Mouse (Mus musculus): ENCODE data around the gene Rab37. TPM values are rescaled to one million over a fixed set of nuclear protein-coding genes. Genes with fewer than 3 reads are reported as not detected.

Rab37 gene
- polyA plus RNA-seq, 1 experiment from 2014 or later: 0.57 TPM

DNA sequence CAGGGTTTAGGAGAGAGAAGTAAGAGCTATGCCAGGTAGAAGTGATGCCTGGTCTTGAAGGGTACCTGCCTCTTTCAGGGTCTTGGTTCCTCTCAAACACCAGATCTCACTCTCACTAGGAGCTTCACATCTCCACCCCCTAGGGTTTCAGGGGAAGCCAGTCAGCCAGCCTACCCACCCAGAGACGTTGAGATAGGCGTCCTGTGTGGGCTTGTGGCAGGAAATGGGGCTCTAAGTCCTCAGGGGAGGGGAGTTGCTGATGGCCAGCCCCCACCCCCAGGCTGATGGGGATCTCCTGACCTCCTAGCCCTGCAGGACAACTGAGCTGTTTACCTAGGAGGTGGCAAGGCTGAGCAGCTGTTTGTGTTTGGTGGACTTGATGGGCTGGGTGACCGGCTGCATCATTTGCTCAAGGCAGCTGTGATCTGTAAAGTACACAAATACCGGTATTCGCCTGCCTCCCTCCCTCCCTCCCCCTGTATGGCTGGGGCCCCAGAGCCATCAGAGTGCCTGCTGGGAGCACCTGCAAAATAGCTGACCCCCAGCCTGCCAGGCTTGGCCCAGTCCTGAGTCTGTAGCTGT lies 63.9 kb downstream of the Rab37 start:
- no peak for DNase-seq (ENCODE audit: low spot score)
- no peak for ATAC-seq
- H3K27ac ChIP-seq (ENCODE audit: low read depth, low read length): no peak overlapping the region
- no peaks in the 10 kb centered on the region for H3K36me3 ChIP-seq (ENCODE audit: control insufficient read depth, insufficient read depth, low read length)
- H3K4me2 ChIP-seq (ENCODE audit: low read length): no peak overlapping the region
- peaks cover 24% of the 10 kb centered on the region for H3K27me3 ChIP-seq (replicated peaks; ENCODE audit: control insufficient read depth, insufficient read depth, low read length)
- WGBS: 22% methylated on average over 5 of the region's 5 CpGs
- no peak overlapping the region for H3K4me3 ChIP-seq (ENCODE audit: low read depth, low read length)
- no peak overlapping the region for H3K9ac ChIP-seq (ENCODE audit: low read length)
- H3K4me1 ChIP-seq (ENCODE audit: control insufficient read depth, insufficient read depth, low read length): no peaks in the 10 kb centered on the region
- H3K9me3 ChIP-seq (replicated peaks; ENCODE audit: control insufficient read depth, low read length): no peaks in the 10 kb centered on the region

DNA sequence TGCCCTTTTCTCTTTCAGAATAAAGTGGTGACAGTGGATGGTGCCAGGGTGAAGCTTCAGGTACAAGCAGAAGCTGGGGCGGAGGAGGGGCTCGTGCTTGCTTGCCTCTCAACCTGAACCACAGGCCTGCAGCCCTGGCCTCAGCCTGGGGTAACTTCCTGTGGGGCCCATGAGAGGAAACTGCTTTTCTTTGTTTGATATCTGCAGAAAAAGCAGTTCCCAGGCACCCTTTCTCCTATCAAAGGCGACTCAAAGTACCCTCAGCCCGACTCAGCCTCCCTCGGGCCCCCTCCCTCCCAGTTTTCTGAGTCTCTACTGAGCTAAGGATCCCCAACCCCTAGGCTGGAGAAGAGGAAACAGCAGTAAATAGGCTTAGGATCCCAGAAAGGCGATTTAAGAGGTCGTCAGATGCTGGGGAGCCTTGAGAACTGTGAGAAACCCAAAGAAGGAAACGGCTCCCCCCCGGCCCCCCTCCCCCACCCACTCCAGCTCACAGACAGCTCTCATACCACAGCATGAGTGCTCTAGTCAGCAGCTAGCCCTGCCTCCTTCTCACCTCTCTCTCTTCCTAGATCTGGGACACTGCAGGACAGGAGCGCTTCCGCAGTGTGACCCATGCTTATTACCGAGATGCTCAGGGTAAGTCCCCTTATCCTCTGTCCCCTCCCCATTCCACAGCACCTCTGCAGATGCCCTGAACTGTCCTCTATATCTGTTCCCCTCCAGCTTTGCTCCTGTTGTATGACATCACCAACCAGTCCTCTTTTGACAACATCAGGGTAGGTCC lies 66.9 kb downstream of the Rab37 start:
- no peak overlapping the region for H3K4me3 ChIP-seq (ENCODE audit: low read depth, low read length)
- no peaks in the 10 kb centered on the region for H3K9me3 ChIP-seq (replicated peaks; ENCODE audit: control insufficient read depth, low read length)
- H3K36me3 ChIP-seq (ENCODE audit: control insufficient read depth, insufficient read depth, low read length): no peaks in the 10 kb centered on the region
- no peaks in the 10 kb centered on the region for H3K4me1 ChIP-seq (ENCODE audit: control insufficient read depth, insufficient read depth, low read length)
- DNase-seq (ENCODE audit: low spot score) (no peak), ATAC-seq (no peak)
- H3K27me3 ChIP-seq (replicated peaks; ENCODE audit: control insufficient read depth, insufficient read depth, low read length): peaks cover 26% of the 10 kb centered on the region
- H3K9ac ChIP-seq (ENCODE audit: low read length): no peak overlapping the region
- H3K4me2 ChIP-seq (ENCODE audit: low read length): no peak overlapping the region
- H3K27ac ChIP-seq (ENCODE audit: low read depth, low read length): no peak overlapping the region
- 38% methylated on average over 12 of the region's 12 CpGs for WGBS

- Histone ChIP-seq H3K36me3 (ENCODE audit: control insufficient read depth, insufficient read depth, low read length) (no peaks in the 10 kb centered on the region), H3K9ac (ENCODE audit: low read length) (no peak overlapping the region), H3K9me3 (replicated peaks; ENCODE audit: control insufficient read depth, low read length) (no peaks in the 10 kb centered on the region), H3K27ac (ENCODE audit: low read depth, low read length) (no peak overlapping the region), H3K4me1 (ENCODE audit: control insufficient read depth, insufficient read depth, low read length) (peaks cover 12% of the 10 kb centered on the region; the same call in 1 of the 2 replicates), H3K4me3 (ENCODE audit: low read depth, low read length) (no peak overlapping the region), H3K27me3 (replicated peaks; ENCODE audit: control insufficient read depth, insufficient read depth, low read length) (peaks cover 18% of the 10 kb centered on the region), H3K4me2 (ENCODE audit: low read length) (no peak overlapping the region)
- WGBS: 42% methylated on average over 11 of the region's 11 CpGs
- DNase-seq (ENCODE audit: low spot score) (no peak), ATAC-seq (no peak)
Measured at GRCm38 (mm10) chr11:115160016-115160797, 69.0 kb downstream of the Rab37 start.

DNA sequence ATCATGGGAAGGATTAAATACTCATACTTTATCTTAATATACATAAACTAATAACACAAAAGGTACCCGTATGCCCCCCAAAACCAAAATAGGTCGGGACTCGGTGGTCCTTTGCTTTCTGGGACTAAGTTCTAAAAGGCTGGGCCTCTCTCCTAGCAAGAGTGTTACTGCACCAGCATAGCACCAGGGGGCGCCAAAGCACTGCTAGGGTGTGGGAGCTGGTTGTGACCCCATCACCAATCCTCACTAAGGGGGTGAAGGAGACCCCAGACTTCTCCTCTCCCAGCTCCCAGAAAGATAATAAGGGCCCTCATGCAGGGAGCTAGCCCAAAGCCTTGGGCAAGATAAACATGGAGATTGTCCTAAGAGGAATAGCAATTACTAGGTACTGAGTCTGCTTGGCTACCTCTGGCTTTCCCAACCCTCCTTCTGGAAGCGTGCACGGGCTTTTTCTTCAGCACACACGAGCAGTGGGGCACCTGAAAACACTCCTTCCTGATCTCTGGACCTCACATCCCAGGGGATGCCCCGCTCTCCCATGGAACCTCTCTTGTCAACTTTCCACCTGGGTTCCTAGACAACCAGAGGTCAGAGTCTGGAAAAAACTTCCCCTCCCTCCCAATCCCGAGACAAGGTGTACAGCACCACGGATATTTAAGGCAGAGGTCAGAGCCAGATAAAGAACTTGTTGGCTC lies 69.8 kb downstream of the Rab37 start:
- ATAC-seq (no peak), DNase-seq (ENCODE audit: low spot score) (peak; percentile 73)
- Histone ChIP-seq H3K9ac (ENCODE audit: low read length) (no peak overlapping the region), H3K4me2 (ENCODE audit: low read length) (no peak overlapping the region), H3K27me3 (replicated peaks; ENCODE audit: control insufficient read depth, insufficient read depth, low read length) (peaks cover 16% of the 10 kb centered on the region), H3K4me1 (ENCODE audit: control insufficient read depth, insufficient read depth, low read length) (peaks cover 12% of the 10 kb centered on the region; the same call in 1 of the 2 replicates), H3K9me3 (replicated peaks; ENCODE audit: control insufficient read depth, low read length) (no peaks in the 10 kb centered on the region), H3K36me3 (ENCODE audit: control insufficient read depth, insufficient read depth, low read length) (no peaks in the 10 kb centered on the region), H3K4me3 (ENCODE audit: low read depth, low read length) (no peak overlapping the region), H3K27ac (ENCODE audit: low read depth, low read length) (no peak overlapping the region)
- WGBS: 30% methylated on average over 10 of the region's 10 CpGs

GRCm38 (mm10) chr11:115161578-115162204 lies 70.5 kb downstream of the Rab37 start:
- no peak overlapping the region for H3K27ac ChIP-seq (ENCODE audit: low read depth, low read length)
- WGBS: 61% methylated on average over 9 of the region's 9 CpGs

DNA sequence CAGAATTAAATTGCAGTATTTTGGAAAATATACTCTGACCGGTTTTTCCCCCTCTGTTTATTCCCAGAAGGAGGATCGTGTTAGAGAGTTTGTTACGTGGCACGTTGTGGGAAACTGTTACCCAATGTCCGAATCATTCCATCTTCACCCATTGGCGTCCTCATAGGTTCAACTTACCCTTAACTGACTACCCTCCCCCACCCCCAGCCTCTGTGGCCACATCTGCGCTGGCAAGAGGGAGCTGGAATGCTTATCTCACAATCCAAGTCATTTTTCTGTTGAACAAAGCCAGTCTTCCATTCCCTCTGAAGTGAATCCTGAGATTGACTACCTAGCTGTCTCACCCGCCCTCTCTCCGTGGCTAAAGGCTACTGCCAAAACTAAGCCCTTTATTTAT lies 71.0 kb downstream of the Rab37 start:
- H3K9ac ChIP-seq (ENCODE audit: low read length): no peak overlapping the region
- ATAC-seq (no peak), DNase-seq (ENCODE audit: low spot score) (no peak)
- H3K4me1 ChIP-seq (ENCODE audit: control insufficient read depth, insufficient read depth, low read length): peaks cover 12% of the 10 kb centered on the region; the same call in 1 of the 2 replicates
- 29% methylated on average over 9 of the region's 9 CpGs for WGBS
- no peak overlapping the region for H3K4me3 ChIP-seq (ENCODE audit: low read depth, low read length)
- peak overlapping the region; percentile 80 for H3K4me2 ChIP-seq (ENCODE audit: low read length)
- peaks cover 16% of the 10 kb centered on the region for H3K27me3 ChIP-seq (replicated peaks; ENCODE audit: control insufficient read depth, insufficient read depth, low read length)
- H3K27ac ChIP-seq (ENCODE audit: low read depth, low read length): no peak overlapping the region
- no peaks in the 10 kb centered on the region for H3K9me3 ChIP-seq (replicated peaks; ENCODE audit: control insufficient read depth, low read length)
- no peaks in the 10 kb centered on the region for H3K36me3 ChIP-seq (ENCODE audit: control insufficient read depth, insufficient read depth, low read length)

More at GRCm38 (mm10) chr11:115161578-115162204, 70.5 kb downstream of the Rab37 start:
- ATAC-seq (no peak), DNase-seq (ENCODE audit: low spot score) (no peak)
- no peaks in the 10 kb centered on the region for H3K9me3 ChIP-seq (replicated peaks; ENCODE audit: control insufficient read depth, low read length)
- H3K9ac ChIP-seq (ENCODE audit: low read length): no peak overlapping the region
- H3K36me3 ChIP-seq (ENCODE audit: control insufficient read depth, insufficient read depth, low read length): no peaks in the 10 kb centered on the region
- peaks cover 16% of the 10 kb centered on the region for H3K27me3 ChIP-seq (replicated peaks; ENCODE audit: control insufficient read depth, insufficient read depth, low read length)
- H3K4me2 ChIP-seq (ENCODE audit: low read length): no peak overlapping the region
- H3K4me1 ChIP-seq (ENCODE audit: control insufficient read depth, insufficient read depth, low read length): peaks cover 12% of the 10 kb centered on the region; the same call in 1 of the 2 replicates
- H3K4me3 ChIP-seq (ENCODE audit: low read depth, low read length): no peak overlapping the region

DNA sequence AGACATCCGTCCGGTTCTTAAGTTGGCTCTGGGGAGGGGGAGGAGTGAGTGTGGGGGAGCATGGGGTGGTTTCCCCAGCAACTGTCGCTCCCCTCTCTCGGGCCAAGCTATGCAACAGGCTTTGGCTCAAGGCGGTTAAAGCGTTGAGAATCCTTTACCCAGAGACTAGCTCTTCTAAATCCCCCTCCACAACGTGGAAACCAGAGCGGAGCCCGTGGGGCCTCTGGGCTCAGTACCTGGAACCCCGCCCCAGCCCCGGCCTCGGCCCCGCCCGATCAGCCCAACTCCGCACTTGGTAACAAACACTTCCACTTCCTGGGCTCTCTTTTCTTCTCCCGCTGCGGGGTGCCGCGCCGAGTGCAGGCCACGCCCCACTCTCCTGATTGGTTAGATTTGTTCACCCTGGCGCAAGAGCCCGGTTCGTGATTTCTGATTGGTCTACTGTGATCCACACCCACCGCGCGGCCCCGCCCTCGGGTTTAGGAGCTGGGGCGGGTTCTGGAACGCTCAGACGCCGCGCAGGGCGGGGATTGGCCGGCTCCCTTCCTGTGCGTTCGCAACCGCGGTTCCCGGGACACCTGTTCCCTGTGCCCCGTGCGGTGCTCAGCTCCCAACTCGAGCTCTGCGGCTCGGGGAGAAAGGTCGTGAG lies 71.7 kb downstream of the Rab37 start, which contains the start of gene Slc9a3r1:
TSS of gene Slc9a3r1 (plus strand) at position 510 of the 649 bp plus-strand sequence.
- Histone ChIP-seq H3K4me2 (ENCODE audit: low read length) (peak within 1 kb of the TSS; percentile 80), H3K4me3 (ENCODE audit: low read depth, low read length) (peak within 1 kb of the TSS; percentile 52), H3K4me1 (ENCODE audit: control insufficient read depth, insufficient read depth, low read length) (peaks cover 12% of the 10 kb centered on the region; the same call in 1 of the 2 replicates), H3K27ac (ENCODE audit: low read depth, low read length) (no peak within 1 kb of the TSS), H3K9me3 (replicated peaks; ENCODE audit: control insufficient read depth, low read length) (no peaks in the 10 kb centered on the region), H3K36me3 (ENCODE audit: control insufficient read depth, insufficient read depth, low read length) (no peaks in the 10 kb centered on the region), H3K9ac (ENCODE audit: low read length) (peak within 1 kb of the TSS; percentile 58), H3K27me3 (replicated peaks; ENCODE audit: control insufficient read depth, insufficient read depth, low read length) (peaks cover 16% of the 10 kb centered on the region)
- peak; percentile 98 for DNase-seq (ENCODE audit: low spot score)
- under 1% methylated on average over 47 of the region's 47 CpGs for WGBS
- peak; percentile 98 for ATAC-seq

Measured in forebrain, embryonic 14.5 days (tissue).